22 mouse cellular contexts compared by ENCODE assay signal in the genomic region with DNA sequence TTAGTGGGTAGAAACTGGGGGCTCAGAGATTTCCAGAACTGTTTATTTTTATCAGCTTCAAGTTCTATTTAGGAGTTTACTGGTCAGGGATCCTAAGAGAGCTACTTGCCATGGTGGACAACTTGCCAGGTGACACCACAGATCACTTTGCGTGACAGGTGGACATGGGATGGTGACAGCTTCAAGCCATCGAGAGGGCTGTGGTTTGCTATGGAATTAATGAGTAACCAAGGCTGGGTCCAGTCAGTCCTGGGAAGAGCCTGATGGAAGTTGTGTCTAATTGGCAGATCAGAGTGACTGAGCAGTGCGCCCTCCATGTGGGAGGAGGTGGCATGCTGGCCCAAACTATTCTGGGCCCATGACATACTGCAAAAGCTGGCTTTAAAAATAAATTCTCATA.
DNase-seq lines count a peak whose midpoint lies in the region; ATAC-seq and TF ChIP-seq lines count a peak whose summit lies in the region.
"Had no signal": no experiment of that assay in that cellular context is flagged by ENCODE, and none has a peak within 500 bp of the region (broad histone marks: within the 10 kb centered on the region; RNA-seq: fewer than 3 reads in every experiment).

No protein-coding gene starts in this region.

- no peak overlapping the region for H3K4me3 ChIP-seq in heart, embryonic 12.5 days
- no peak overlapping the region for H3K4me3 ChIP-seq in liver, adult 2 months (ENCODE audit: insufficient read depth, low read depth, low read length)
- H3K4me3 ChIP-seq: forebrain, embryonic 13.5 days; intestine, embryonic 15.5 days; liver, embryonic 15.5 days; midbrain, embryonic 15.5 days; neural tube, embryonic 13.5 days had no signal

- H3K36me3 ChIP-seq in heart, embryonic 12.5 days: no peaks in the 10 kb centered on the region
- no peaks in the 10 kb centered on the region for H3K36me3 ChIP-seq in liver, adult 2 months (ENCODE audit: control insufficient read depth, insufficient read depth, low read length)
- H3K36me3 ChIP-seq: intestine, embryonic 15.5 days; liver, embryonic 15.5 days; midbrain, embryonic 15.5 days; neural tube, embryonic 13.5 days had no signal

- no peak for TF ChIP-seq POLR2A in liver, adult 2 months (IDR thresholded peaks at IDR 0.05; ENCODE audit: extremely low read depth, insufficient read depth, low read length)

- H3K27ac ChIP-seq in heart, embryonic 12.5 days (ENCODE audit: poor library complexity, severe bottlenecking): no peak overlapping the region
- no peak overlapping the region for H3K27ac ChIP-seq in liver, adult 2 months (replicated peaks; ENCODE audit: insufficient read depth, low read depth, low read length)
- H3K27ac ChIP-seq: forebrain, embryonic 13.5 days; intestine, embryonic 15.5 days; liver, embryonic 15.5 days; macrophage; midbrain, embryonic 15.5 days; neural tube, embryonic 13.5 days had no signal

- no peaks in the 10 kb centered on the region for H3K4me1 ChIP-seq in heart, embryonic 12.5 days (replicated peaks)
- peaks cover 2% of the 10 kb centered on the region; the same call in 1 of the 2 replicates for H3K4me1 ChIP-seq in liver, adult 2 months (ENCODE audit: control insufficient read depth, insufficient read depth, low read length)
- H3K4me1 ChIP-seq: forebrain, embryonic 13.5 days; intestine, embryonic 15.5 days; liver, embryonic 15.5 days; midbrain, embryonic 15.5 days; neural tube, embryonic 13.5 days had no signal

- no peak overlapping the region for H3K9ac ChIP-seq in heart, embryonic 12.5 days
- H3K9ac ChIP-seq in liver, adult 2 months (ENCODE audit: low read depth, low read length): no peak overlapping the region
- H3K9ac ChIP-seq: forebrain, embryonic 13.5 days; intestine, embryonic 15.5 days; liver, embryonic 15.5 days; midbrain, embryonic 15.5 days; neural tube, embryonic 13.5 days had no signal

- no peak; the same call in 1 of the 2 replicates for ATAC-seq in heart, embryonic 12.5 days (ENCODE audit: insufficient number of reproducible peaks, low FRiP score)
- ATAC-seq: forebrain, embryonic 13.5 days; hindbrain, embryonic 16.5 days; intestine, embryonic 15.5 days; lung, postnatal 0 days; midbrain, embryonic 15.5 days had no signal

- H3K79me2 ChIP-seq in liver, adult 2 months (ENCODE audit: control insufficient read depth, insufficient read depth, low read length): peaks cover 1% of the 10 kb centered on the region; the same call in 1 of the 2 replicates

- 84% methylated on average over 3 of the region's 3 CpGs for WGBS in heart, embryonic 12.5 days
- WGBS in liver, adult 2 months: 43% methylated on average over 3 of the region's 3 CpGs

- no peak overlapping the region for H3K4me2 ChIP-seq in heart, embryonic 12.5 days
- H3K4me2 ChIP-seq: forebrain, embryonic 13.5 days; intestine, embryonic 15.5 days; liver, embryonic 15.5 days; midbrain, embryonic 15.5 days; neural tube, embryonic 13.5 days had no signal

- DNase-seq in gastrocnemius, adult 8-10 months (ENCODE audit: low spot score in 2 of 2): peak; percentile 11 to 38
- no peak for DNase-seq in gastrocnemius, postnatal 10 days
- peak; percentile 38 to 49 for DNase-seq in heart, postnatal 10 days
- DNase-seq in liver, adult 2 months (ENCODE audit: extremely low read depth, low read depth, low spot score): peak; percentile 32
- no peak for DNase-seq in liver
- peak; percentile 70 for DNase-seq in skeletal muscle tissue, adult 2 months (ENCODE audit: low read depth, low spot score)
- DNase-seq: adrenal gland, postnatal 25 days; cerebellum, adult 9-10 months; kidney, adult 9 months; kidney, postnatal 4 days; layer of hippocampus, adult 9-11 months; retina, postnatal 1 day; thymus, postnatal 14 days had no signal

- intact Hi-C loops in heart, postnatal 10 days (cut with DNase I): no loop called here

- H3K9me3 ChIP-seq in heart, embryonic 12.5 days (replicated peaks): 0 out of 2 replicates have a peak, but pooled peaks cover 3% of the 10 kb centered on the region
- H3K9me3 ChIP-seq: forebrain, embryonic 13.5 days; intestine, embryonic 15.5 days; liver, embryonic 15.5 days; midbrain, embryonic 15.5 days had no signal

- H3K27me3 ChIP-seq in heart, embryonic 12.5 days (replicated peaks): no peaks in the 10 kb centered on the region
- H3K27me3 ChIP-seq in liver, adult 2 months (ENCODE audit: control insufficient read depth, insufficient read depth, low read length): no peaks in the 10 kb centered on the region
- H3K27me3 ChIP-seq: forebrain, embryonic 13.5 days; intestine, embryonic 15.5 days; liver, embryonic 15.5 days; midbrain, embryonic 15.5 days; neural tube, embryonic 13.5 days had no signal

- no peak for TF ChIP-seq CTCF in liver, adult 2 months (IDR thresholded peaks at IDR 0.05; ENCODE audit: low read depth, low read length)

Comparison
In these comparisons a context has a peak if more than half of its experiments do, and no peak if none do; other contexts are left out.
1. DNase-seq: peak in gastrocnemius, adult 8-10 months (2 of 2), heart, postnatal 10 days (2 of 2), liver, adult 2 months (single experiment) and skeletal muscle tissue, adult 2 months (single experiment); none in gastrocnemius, postnatal 10 days (single experiment) and liver (single experiment).